Mouse (Mus musculus): ENCODE measurements at regions not wholly inside any gene's neighbourhood (a gene's known extent, or its start where the extent isn't known, plus 50 kb on each side); places are given as distances from the start of the nearest gene placed in this dataset.

GRCm38 (mm10) chr11:39794183-39794652 is 900.8 kb downstream of the Mat2b start:
- peak; percentile 3 for DNase-seq

- no peak for DNase-seq
Observed at GRCm38 (mm10) chr11:39792112-39792511, 902.9 kb downstream of the Mat2b start.

Data from adrenal gland, adult 2 months (tissue).